25 mouse cellular contexts compared by ENCODE assay signal in genomic region chr1:97599101-97599500, GRCm38 (mm10).
DNase-seq lines count a peak whose midpoint lies in the region; ATAC-seq lines count a peak whose summit lies in the region.
"Had no signal": no experiment of that assay in that cellular context is flagged by ENCODE, and none has a peak within 500 bp of the region (broad histone marks: within the 10 kb centered on the region; RNA-seq: fewer than 3 reads in every experiment).

No protein-coding gene starts in this region.

- DNase-seq in adrenal gland, adult 2 months: peak; percentile 27
- no peak for DNase-seq in adrenal gland, postnatal 25 days
- peak; percentile 75 for DNase-seq in heart, adult 11 months
- DNase-seq in heart, postnatal 36 days: no peak
- DNase-seq in kidney, postnatal 10 days: peak; percentile 21
- peak; percentile 56 for DNase-seq in midbrain, embryonic 11.5 days (ENCODE audit: low spot score, missing footprints)
- DNase-seq: B cell, adult 2 months; cerebellum, adult 11 months; cerebellum, adult 8-10 months; cerebellum, postnatal 14 days; embryo, embryonic 11 days; gastrocnemius, postnatal 10 days; heart, adult 2 months; heart, postnatal 14 days had no signal

- H3K4me3 ChIP-seq in kidney, embryonic 14.5 days (ENCODE audit: low read length): no peak overlapping the region
- H3K4me3 ChIP-seq in midbrain, embryonic 11.5 days (ENCODE audit: low read depth, low read length): no peak overlapping the region
- no peak overlapping the region for H3K4me3 ChIP-seq in midbrain, embryonic 15.5 days
- H3K4me3 ChIP-seq: embryonic facial prominence, embryonic 15.5 days; erythroblast, embryonic 14.5 days; forebrain, embryonic 15.5 days; heart, adult 2 months; heart, embryonic 15.5 days; hindbrain, embryonic 10.5 days had no signal

- ATAC-seq in kidney, embryonic 14.5 days (ENCODE audit: low FRiP score, low TSS enrichment): no peak
- ATAC-seq in midbrain, embryonic 11.5 days (ENCODE audit: low FRiP score): no peak
- ATAC-seq in midbrain, embryonic 15.5 days (replicated peaks): no peak
- ATAC-seq: CD4-positive, CD25-positive, alpha-beta regulatory T cell, adult 4 months; forebrain, embryonic 15.5 days had no signal

- H3K4me1 ChIP-seq in kidney, embryonic 14.5 days (ENCODE audit: control insufficient read depth, insufficient read depth, low read length): no peaks in the 10 kb centered on the region
- no peaks in the 10 kb centered on the region for H3K4me1 ChIP-seq in midbrain, embryonic 11.5 days (ENCODE audit: control insufficient read depth, insufficient read depth, low read length)
- no peaks in the 10 kb centered on the region for H3K4me1 ChIP-seq in midbrain, embryonic 15.5 days
- H3K4me1 ChIP-seq: embryonic facial prominence, embryonic 15.5 days; forebrain, embryonic 15.5 days; heart, embryonic 15.5 days; hindbrain, embryonic 10.5 days had no signal

- no peak overlapping the region for H3K27ac ChIP-seq in kidney, embryonic 14.5 days (ENCODE audit: low read depth, low read length)
- no peak overlapping the region for H3K27ac ChIP-seq in midbrain, embryonic 11.5 days (ENCODE audit: low read depth, low read length)
- H3K27ac ChIP-seq in midbrain, embryonic 15.5 days: no peak overlapping the region
- H3K27ac ChIP-seq: embryonic facial prominence, embryonic 15.5 days; forebrain, embryonic 15.5 days; heart, adult 2 months; heart, embryonic 15.5 days; hindbrain, embryonic 10.5 days; hindbrain, embryonic 14.5 days had no signal

- no peaks in the 10 kb centered on the region for H3K36me3 ChIP-seq in kidney, embryonic 14.5 days (ENCODE audit: control insufficient read depth, insufficient read depth, low read length)
- H3K36me3 ChIP-seq in midbrain, embryonic 11.5 days (ENCODE audit: control insufficient read depth, insufficient read depth, low read length): no peaks in the 10 kb centered on the region
- no peaks in the 10 kb centered on the region for H3K36me3 ChIP-seq in midbrain, embryonic 15.5 days (replicated peaks)
- H3K36me3 ChIP-seq: embryonic facial prominence, embryonic 15.5 days; forebrain, embryonic 15.5 days; G1E; heart, embryonic 15.5 days; hindbrain, embryonic 10.5 days had no signal

- no peaks in the 10 kb centered on the region for H3K9me3 ChIP-seq in kidney, embryonic 14.5 days (ENCODE audit: control insufficient read depth, low read length)
- H3K9me3 ChIP-seq in midbrain, embryonic 11.5 days (ENCODE audit: control insufficient read depth, low read length): no peaks in the 10 kb centered on the region
- no peaks in the 10 kb centered on the region for H3K9me3 ChIP-seq in midbrain, embryonic 15.5 days
- H3K9me3 ChIP-seq: embryonic facial prominence, embryonic 15.5 days; forebrain, embryonic 15.5 days; G1E; heart, embryonic 15.5 days; hindbrain, embryonic 10.5 days had no signal

- H3K9ac ChIP-seq in kidney, embryonic 14.5 days (ENCODE audit: low read depth, low read length): no peak overlapping the region
- no peak overlapping the region for H3K9ac ChIP-seq in midbrain, embryonic 11.5 days (ENCODE audit: low read length)
- H3K9ac ChIP-seq in midbrain, embryonic 15.5 days: no peak overlapping the region
- H3K9ac ChIP-seq: embryonic facial prominence, embryonic 15.5 days; forebrain, embryonic 15.5 days; heart, embryonic 15.5 days; hindbrain, embryonic 14.5 days had no signal

- no peak overlapping the region for H3K4me2 ChIP-seq in kidney, embryonic 14.5 days (replicated peaks; ENCODE audit: low read depth, low read length)
- no peak overlapping the region for H3K4me2 ChIP-seq in midbrain, embryonic 11.5 days
- no peak overlapping the region for H3K4me2 ChIP-seq in midbrain, embryonic 15.5 days
- H3K4me2 ChIP-seq: embryonic facial prominence, embryonic 15.5 days; forebrain, embryonic 15.5 days; heart, embryonic 11.5 days; heart, embryonic 15.5 days; hindbrain, embryonic 14.5 days had no signal

- intact Hi-C loops in heart, postnatal 36 days (cut with DNase I): no loop called here

- 52% methylated on average over 3 of the region's 3 CpGs for WGBS in kidney, embryonic 14.5 days
- WGBS in midbrain, embryonic 11.5 days: 82% methylated on average over 3 of the region's 3 CpGs
- WGBS in midbrain, embryonic 15.5 days: 82% methylated on average over 3 of the region's 3 CpGs

- H3K27me3 ChIP-seq in kidney, embryonic 14.5 days (ENCODE audit: control insufficient read depth, insufficient read depth, low read length): no peaks in the 10 kb centered on the region
- no peaks in the 10 kb centered on the region for H3K27me3 ChIP-seq in midbrain, embryonic 11.5 days (ENCODE audit: control insufficient read depth, insufficient read depth, low read length)
- no peaks in the 10 kb centered on the region for H3K27me3 ChIP-seq in midbrain, embryonic 15.5 days (replicated peaks)
- H3K27me3 ChIP-seq: embryonic facial prominence, embryonic 15.5 days; forebrain, embryonic 15.5 days; heart, embryonic 15.5 days had no signal

Comparison
In these comparisons a context has a peak if more than half of its experiments do, and no peak if none do; other contexts are left out.
1. DNase-seq: peak in adrenal gland, adult 2 months (single experiment), heart, adult 11 months (single experiment), kidney, postnatal 10 days (single experiment) and midbrain, embryonic 11.5 days (single experiment); none in adrenal gland, postnatal 25 days (single experiment) and heart, postnatal 36 days (0 of 2).